Mouse (Mus musculus): ENCODE data around the gene Mmp24. TPM values are rescaled to one million over a fixed set of nuclear protein-coding genes. Genes with fewer than 3 reads are reported as not detected.

Mmp24 gene
- polyA plus RNA-seq, 1 experiment: 0.16 TPM

DNA sequence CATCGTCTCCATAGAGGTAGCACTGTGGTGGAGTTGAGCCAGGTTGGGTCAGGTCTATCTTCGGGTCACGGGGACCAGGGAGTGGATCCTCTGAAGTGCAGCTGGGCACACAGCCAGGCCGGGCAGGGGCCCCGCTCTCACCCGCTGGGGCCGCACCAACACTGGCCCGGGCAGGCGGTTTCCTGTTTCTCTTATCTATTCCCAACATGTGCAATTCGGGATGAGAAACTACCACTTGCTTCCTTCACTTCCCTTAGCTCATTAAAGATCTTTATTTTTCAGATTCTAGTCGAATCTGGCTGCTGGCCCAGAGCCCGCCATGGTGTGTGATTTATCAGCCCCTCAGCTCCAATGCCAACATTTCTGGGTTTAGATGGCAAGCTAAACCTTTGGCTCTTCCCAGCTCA, 32.2 kb upstream of the Mmp24 start:
- H3K4me1 ChIP-seq (ENCODE audit: control insufficient read depth, insufficient read depth, low read length): no peaks in the 10 kb centered on the region
- no peak for TF ChIP-seq CTCF (IDR thresholded peaks at IDR 0.05; ENCODE audit: borderline replicate concordance, insufficient read depth, low read length)
- no peak for TF ChIP-seq POLR2A (IDR thresholded peaks at IDR 0.05; ENCODE audit: low read depth, low read length)
- no peak overlapping the region for H3K4me3 ChIP-seq (ENCODE audit: insufficient read depth, low read length)
- H3K27ac ChIP-seq (ENCODE audit: insufficient read depth, low read length): no peak overlapping the region

DNA sequence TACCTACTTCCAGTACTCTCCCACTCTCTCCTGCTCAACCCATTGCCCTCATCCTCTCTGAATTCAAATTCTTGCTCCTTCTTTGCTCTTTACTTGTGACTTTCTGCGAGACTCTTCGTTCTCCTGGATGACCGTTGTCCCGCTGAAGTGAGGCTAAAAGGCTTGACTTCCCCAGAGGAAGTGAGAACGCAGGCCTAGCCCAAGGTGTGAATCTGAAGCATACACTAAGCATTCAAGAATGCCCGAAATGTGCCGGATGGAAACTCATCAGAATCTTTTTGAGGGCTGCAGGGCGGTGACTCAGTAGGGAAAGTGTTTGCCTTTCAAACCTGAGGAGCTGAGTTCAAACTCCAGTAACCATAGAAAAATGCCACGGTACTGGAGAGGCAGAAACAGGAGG, 31.8 kb upstream of the Mmp24 start:
- no peaks in the 10 kb centered on the region for H3K4me1 ChIP-seq (ENCODE audit: control insufficient read depth, insufficient read depth, low read length)
- TF ChIP-seq POLR2A (IDR thresholded peaks at IDR 0.05; ENCODE audit: low read depth, low read length) (no peak), CTCF (IDR thresholded peaks at IDR 0.05; ENCODE audit: borderline replicate concordance, insufficient read depth, low read length) (no peak)
- H3K27ac ChIP-seq (ENCODE audit: insufficient read depth, low read length): no peak overlapping the region
- H3K4me3 ChIP-seq (ENCODE audit: insufficient read depth, low read length): no peak overlapping the region

DNA sequence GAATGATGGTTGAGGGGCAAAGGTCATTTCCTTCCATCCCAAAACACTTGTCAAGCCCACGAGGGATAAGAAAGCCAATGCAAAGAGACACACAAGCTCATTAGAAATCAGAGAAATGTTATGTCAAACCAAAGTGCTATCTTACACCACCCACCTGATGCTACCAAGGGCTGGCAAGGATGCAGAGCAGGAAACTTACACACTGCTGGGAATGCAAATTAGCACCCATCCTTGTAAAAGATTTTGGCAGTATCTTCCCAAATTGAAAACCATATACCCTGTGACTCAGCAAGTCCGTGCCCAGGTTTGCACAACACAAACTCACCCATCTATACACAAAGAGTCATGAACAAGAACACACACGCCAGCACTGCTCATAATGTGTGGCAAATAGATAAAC, 29.7 kb upstream of the Mmp24 start:
- no peak overlapping the region for H3K4me3 ChIP-seq (ENCODE audit: insufficient read depth, low read length)
- TF ChIP-seq CTCF (IDR thresholded peaks at IDR 0.05; ENCODE audit: borderline replicate concordance, insufficient read depth, low read length) (no peak), POLR2A (IDR thresholded peaks at IDR 0.05; ENCODE audit: low read depth, low read length) (no peak)
- no peaks in the 10 kb centered on the region for H3K4me1 ChIP-seq (ENCODE audit: control insufficient read depth, insufficient read depth, low read length)

DNA sequence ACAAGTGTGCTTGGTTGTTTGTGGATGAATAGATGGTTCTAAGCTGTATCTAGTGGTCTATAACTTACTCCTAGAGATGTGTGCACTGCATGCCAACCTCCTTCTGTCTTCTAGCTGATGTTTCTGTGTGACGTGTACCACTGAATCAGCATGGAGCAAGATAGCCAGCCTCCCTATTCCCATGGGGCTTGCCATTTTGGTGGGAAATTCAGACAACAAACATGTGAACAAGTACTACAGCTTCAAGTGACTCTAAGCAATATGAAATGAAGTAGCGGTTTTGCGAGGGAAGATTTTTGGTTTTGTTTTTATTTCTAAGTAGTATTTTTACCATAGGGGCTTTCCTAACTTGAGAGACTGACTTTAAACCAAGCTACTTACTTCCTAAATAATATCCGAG, 25.7 kb upstream of the Mmp24 start:
- H3K4me1 ChIP-seq (ENCODE audit: control insufficient read depth, insufficient read depth, low read length): no peaks in the 10 kb centered on the region
- no peak overlapping the region for H3K27ac ChIP-seq (ENCODE audit: insufficient read depth, low read length)
- H3K4me3 ChIP-seq (ENCODE audit: insufficient read depth, low read length): no peak overlapping the region
- TF ChIP-seq POLR2A (IDR thresholded peaks at IDR 0.05; ENCODE audit: low read depth, low read length) (no peak), CTCF (IDR thresholded peaks at IDR 0.05; ENCODE audit: borderline replicate concordance, insufficient read depth, low read length) (no peak)

More for the DNA sequence above, 29.7 kb upstream of the Mmp24 start:
- H3K27ac ChIP-seq (ENCODE audit: insufficient read depth, low read length): no peak overlapping the region

DNA sequence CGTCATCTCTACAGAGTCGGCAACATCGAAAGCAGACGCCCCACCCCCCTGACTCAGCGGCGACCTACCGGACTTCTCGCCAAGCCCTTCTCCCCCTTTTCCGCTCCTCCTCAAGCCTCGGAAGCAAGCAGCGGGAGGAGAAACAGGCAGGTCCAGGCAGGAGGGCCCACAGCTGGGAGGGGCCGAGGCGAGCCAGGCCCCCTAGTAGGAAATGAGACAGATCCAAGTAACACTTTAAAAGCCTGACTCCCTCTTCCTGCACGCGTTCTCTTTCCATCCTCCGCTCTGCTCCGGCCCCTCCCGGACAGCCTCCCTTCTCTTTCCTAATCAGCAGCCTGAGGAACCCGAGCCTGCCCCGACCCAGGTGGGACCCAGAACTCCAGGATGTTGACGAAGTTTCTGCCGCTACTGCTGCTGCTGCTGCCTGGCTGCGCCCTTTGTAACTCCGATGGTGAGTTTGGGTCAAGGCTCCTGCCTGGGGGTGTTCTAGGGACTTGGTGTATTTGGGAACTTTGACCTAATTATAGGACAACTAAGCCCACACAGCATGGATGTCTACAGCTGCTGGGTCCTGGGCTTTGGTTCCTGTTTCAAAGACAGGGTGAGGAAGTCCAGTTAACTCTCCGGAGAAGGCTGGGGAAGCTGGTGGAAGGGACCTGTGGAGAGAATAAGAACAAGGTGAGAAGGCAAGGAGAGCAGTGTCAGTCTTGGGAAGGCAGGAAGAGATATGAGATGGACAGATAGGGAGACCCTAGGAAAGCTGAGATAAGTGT, 23.9 kb upstream of the Mmp24 start, which contains the start of gene Procr:
Gene Procr, plus strand, starts transcription at position 104 of the 773 bp plus-strand sequence.
- Histone ChIP-seq H3K4me1 (ENCODE audit: control insufficient read depth, insufficient read depth, low read length) (no peaks in the 10 kb centered on the region), H3K4me3 (ENCODE audit: insufficient read depth, low read length) (peak within 1 kb of the TSS; percentile 34), H3K27ac (ENCODE audit: insufficient read depth, low read length) (peak within 1 kb of the TSS; percentile 47; the same call in 1 of the 2 replicates)
- TF ChIP-seq CTCF (IDR thresholded peaks at IDR 0.05; ENCODE audit: borderline replicate concordance, insufficient read depth, low read length): no peak
- TF ChIP-seq POLR2A (IDR thresholded peaks at IDR 0.05; ENCODE audit: low read depth, low read length): peak; percentile 54

DNA sequence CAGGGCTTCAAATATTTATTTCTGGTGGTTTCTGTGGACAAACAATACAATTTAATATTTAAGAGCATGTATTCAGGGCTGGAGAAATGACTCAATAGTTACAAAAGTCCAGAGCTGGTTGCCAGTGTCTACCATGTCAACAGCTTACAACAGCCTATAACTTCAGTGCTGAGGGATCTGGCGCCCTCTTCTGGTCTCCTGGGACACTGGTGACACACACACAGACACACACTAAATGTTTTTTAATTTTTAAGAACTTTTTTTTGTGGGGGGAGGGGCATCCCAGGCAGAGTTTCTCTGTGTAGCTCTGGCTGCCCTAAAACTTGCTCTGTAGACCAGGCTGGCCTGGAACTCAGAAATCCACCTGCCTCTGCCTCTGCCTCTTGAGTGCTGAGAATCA, 19.4 kb upstream of the Mmp24 start:
- no peak overlapping the region for H3K4me3 ChIP-seq (ENCODE audit: insufficient read depth, low read length)
- no peaks in the 10 kb centered on the region for H3K4me1 ChIP-seq (ENCODE audit: control insufficient read depth, insufficient read depth, low read length)
- H3K27ac ChIP-seq (ENCODE audit: insufficient read depth, low read length): no peak overlapping the region
- no peak for TF ChIP-seq POLR2A (IDR thresholded peaks at IDR 0.05; ENCODE audit: low read depth, low read length)
- TF ChIP-seq CTCF (IDR thresholded peaks at IDR 0.05; ENCODE audit: borderline replicate concordance, insufficient read depth, low read length): peak; percentile 49; the same call in 1 of the 2 replicates

DNA sequence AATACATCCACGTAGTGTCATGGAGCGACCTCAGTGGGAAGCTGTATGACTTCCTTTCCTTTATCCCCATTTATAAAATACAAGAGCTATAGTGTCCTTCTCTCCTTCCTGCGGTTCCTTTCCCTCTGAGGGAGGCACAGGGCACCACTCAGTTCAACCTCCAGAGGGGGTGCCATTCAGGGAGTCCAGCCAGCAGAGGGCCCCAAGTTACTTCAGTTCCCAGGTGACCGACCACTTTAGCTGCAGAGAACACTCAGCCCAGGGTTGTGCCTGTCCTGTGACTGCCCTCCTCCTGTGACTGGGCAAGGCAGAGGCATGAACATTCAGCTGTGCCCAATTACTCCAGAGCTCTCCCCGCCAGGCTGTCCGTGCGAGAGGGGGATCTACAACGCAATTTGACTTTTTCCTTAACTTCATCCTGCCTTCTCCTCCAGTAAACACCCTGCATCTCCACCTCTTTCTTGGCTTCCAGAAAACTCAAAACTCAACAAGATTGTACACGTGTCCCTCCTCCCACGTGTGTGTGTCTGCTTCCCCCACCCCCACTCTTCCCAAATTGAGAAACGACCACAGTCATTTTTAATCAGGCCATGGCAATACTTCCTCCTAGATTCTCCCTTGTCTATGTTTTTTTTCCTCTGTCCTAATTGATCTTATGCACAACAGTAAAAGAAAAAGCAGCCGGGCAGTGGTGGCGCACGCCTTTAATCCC, 18.1 kb upstream of the Mmp24 start:
- no peak overlapping the region for H3K27ac ChIP-seq (ENCODE audit: insufficient read depth, low read length)
- H3K4me1 ChIP-seq (ENCODE audit: control insufficient read depth, insufficient read depth, low read length): no peaks in the 10 kb centered on the region
- no peak; the same call in 1 of the 2 replicates for TF ChIP-seq CTCF (IDR thresholded peaks at IDR 0.05; ENCODE audit: borderline replicate concordance, insufficient read depth, low read length)
- no peak overlapping the region for H3K4me3 ChIP-seq (ENCODE audit: insufficient read depth, low read length)

DNA sequence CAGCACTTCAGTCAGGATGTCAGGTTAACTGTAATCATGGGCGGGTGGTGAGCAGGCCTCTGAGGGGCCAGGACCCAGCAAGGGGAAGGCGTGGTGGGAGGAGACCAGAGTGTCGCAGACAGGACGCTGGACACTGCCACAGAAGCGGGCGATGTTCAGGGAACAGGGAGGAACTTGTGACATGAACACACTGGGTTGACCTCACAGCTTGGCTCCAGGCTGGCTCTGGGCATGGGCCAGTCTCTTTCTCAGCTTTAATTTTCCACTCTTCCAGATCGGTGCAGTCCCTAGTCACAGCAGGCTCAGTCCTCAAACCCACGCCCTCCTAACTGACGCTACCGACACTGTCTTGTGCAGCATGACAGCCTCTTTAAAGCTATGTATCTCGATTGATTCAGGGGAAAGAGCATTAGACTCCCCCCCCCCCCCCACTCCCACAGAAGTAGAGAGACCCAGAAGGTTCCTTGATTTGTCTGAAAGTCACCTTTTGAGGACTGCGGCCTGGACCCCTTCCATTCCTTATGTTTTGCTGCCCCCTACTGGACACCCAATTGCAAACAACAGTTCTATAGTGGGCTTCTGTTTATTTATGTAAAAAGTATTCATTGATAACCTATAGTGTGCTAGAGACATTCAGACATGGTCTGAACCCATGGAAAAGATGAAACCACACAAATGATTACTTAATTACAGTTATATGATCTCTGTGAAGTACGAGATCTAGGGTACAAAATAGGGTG, 10.3 kb upstream of the Mmp24 start:
- no peak for TF ChIP-seq CTCF (IDR thresholded peaks at IDR 0.05; ENCODE audit: borderline replicate concordance, insufficient read depth, low read length)
- no peak for TF ChIP-seq POLR2A (IDR thresholded peaks at IDR 0.05; ENCODE audit: low read depth, low read length)
- Histone ChIP-seq H3K4me3 (ENCODE audit: insufficient read depth, low read length) (no peak overlapping the region), H3K4me1 (ENCODE audit: control insufficient read depth, insufficient read depth, low read length) (peaks cover 2% of the 10 kb centered on the region; the same call in 1 of the 2 replicates), H3K27ac (ENCODE audit: insufficient read depth, low read length) (no peak overlapping the region)

DNA sequence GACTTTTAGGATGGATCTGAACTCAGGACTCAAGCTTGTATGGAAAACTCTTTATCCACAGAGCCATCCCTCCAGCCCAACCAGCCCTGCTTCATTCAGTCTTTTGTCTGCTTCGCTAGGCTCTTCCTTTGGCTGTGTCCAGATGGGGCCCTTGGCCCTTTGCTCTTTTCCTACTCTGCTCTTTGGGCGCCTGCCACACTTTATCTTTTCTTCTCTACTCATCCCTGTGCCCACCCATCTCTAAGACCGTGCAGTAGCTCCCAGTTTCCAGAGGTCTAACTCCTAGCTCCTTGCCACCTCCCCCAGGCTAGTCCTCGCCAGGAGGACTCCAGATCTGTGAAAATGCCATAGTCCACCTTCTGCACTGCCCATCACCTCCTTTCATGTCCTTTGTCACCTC, 1.5 kb upstream of the Mmp24 start:
- TF ChIP-seq POLR2A (IDR thresholded peaks at IDR 0.05; ENCODE audit: low read depth, low read length) (no peak), CTCF (IDR thresholded peaks at IDR 0.05; ENCODE audit: borderline replicate concordance, insufficient read depth, low read length) (no peak)
- H3K4me3 ChIP-seq (ENCODE audit: insufficient read depth, low read length): no peak overlapping the region

More for the DNA sequence above, 1.5 kb upstream of the Mmp24 start:
- Histone ChIP-seq H3K4me1 (ENCODE audit: control insufficient read depth, insufficient read depth, low read length) (no peaks in the 10 kb centered on the region), H3K27ac (ENCODE audit: insufficient read depth, low read length) (no peak overlapping the region)
